Mouse (Mus musculus) left cerebral cortex, postnatal 10 days (tissue): ENCODE results near the gene Slc35d2. TPM values are rescaled to one million over a fixed set of nuclear protein-coding genes. Genes with fewer than 3 reads are reported as not detected.

Source experiments
- DNase-seq, 2 experiments: peaks; one replicate each; pipeline ENCODE4 v3.0.0; 2021 to 2022; ENCODE audit warnings: low spot score in 2 of 2, mixed read lengths in 1 of 2; ENCODE audit errors: extremely low spot score in 1 of 2
- intact Hi-C: fragments of 180-260 bp; cut with DNase I; formaldehyde crosslinking; loops from one replicate; pipeline ENCODE4 v1.15.1; 2025
- total RNA-seq, 2 experiments: library from RNA; stranded (reverse); gene quantifications; 2 replicates each; pipeline ENCODE4 v1.2.3; 2021

Slc35d2 gene
- total RNA-seq, 2 experiments from 2014 or later = 0.81 to 0.91 TPM

DNA sequence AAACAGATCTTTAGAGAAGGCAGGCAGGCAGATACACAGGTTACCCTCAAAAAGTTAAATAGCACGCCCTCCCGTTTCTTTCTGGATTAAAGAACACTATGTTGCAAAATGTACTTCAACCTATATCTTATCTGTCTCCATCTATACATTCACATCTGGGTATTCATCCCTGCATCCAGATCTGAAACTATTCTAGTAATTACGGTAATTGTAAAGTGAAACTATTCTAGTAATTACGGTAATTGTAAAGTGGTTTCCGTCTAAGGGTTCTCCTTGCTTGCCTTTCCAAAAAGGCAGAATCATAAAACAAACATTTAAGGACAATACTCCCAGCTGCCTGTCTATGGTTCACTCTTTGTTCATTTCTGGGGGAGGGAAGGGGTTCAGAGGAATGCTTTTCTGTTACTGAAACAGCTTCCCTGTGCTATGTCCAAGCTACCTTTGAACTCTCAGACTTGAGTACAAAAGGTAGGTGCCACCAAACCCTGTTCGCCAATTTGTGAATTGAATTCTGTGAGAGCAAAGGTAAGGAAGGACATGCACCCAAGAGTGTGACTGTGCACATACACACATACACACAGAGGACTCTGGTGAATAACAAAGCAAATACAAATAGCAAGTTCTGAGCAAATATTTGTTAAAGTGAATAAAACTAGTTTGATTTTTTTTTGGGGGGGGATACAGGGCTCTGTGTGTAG, 5.5 kb downstream of the Slc35d2 start:
- intact Hi-C loops = no loop called here
- no peak for DNase-seq

DNA sequence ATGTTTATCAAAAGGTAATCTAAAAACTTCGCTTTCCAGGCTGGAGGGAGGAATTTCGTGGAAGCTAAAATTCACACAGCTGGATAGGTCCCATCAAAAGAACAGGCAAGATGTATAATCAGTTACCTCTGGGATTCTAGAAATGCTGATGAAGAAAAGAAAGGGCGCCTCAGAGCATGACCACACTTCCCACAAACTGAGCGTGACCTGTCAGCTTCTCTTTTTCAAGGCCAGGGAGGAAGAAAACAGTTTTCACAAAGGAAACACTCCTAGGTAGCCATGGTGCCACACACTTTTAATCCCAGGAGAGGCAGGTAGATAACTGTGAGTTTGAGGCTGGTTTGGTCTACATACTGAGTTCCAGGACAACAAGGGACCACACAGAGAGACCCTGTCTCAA, 8.4 kb downstream of the Slc35d2 start:
- DNase-seq = no peak
- intact Hi-C loops = no loop called here

DNA sequence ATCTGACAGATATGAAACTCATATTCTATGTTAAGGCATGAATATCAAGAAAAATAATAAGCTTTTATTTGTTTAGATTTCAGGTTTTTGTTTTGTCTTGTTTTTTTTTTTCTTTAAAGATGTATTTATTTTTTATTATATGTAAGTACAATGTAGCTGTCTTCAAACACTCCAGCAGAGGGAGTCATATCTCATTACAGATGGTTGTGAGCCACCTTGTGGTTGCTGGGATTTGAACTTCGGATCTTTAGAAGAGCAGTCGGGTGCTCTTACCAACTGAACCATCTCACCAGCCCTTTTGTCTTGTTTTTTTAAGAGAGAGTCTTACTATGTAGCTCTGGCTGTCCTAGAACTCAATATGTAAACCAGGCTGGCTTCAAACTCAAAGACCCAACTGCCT, 11.7 kb downstream of the Slc35d2 start:
- DNase-seq = no peak
- intact Hi-C loops = no loop called here

DNA sequence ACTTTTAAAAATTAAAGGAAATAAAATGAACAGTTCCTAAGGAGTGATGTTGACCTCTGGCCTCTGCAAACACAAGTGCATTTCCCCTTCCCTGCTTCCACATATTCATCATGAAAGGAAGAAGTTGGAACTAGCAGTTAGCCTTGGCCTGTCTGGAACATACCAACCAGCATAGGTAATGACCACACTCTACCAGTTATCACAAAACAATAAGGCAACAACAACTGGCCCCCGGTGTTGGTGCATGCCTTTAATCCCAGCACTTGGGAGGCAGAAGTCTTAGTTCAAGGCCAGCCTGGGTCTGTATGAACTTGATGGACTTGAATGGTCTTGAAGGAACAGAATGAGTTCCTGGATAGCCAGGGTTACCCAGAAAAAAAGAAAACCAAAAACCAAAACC, 18.7 kb downstream of the Slc35d2 start:
- intact Hi-C loops = no loop called here
- no peak for DNase-seq

DNA sequence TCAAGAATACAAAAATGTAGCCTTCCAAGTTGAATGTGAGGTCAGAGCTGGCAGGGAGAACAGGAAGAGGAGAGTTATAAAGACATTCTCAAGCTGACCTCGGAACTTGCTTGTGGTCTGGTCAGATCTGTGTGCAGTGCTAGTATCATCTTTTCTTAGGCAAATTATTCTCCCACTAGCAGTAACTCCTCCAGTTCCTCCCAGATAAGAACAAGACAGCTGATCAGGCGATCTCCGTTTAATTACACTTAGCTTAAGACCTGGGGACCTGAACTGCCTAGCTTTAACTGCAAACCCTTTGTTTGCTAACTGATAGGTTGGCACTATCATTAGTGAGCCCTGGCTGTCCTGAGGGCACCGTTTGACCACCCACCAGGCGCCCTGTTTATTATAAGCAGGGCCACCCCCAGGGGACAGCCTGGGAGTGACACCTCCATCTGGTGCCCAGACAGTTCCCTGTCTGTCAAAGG, 20.8 kb downstream of the Slc35d2 start:
- intact Hi-C loops = loop anchor here (10.0 kb wide), 1 partner anchor 196 kb away; no protein-coding TSS in a partner anchor
- no peak for DNase-seq

DNA sequence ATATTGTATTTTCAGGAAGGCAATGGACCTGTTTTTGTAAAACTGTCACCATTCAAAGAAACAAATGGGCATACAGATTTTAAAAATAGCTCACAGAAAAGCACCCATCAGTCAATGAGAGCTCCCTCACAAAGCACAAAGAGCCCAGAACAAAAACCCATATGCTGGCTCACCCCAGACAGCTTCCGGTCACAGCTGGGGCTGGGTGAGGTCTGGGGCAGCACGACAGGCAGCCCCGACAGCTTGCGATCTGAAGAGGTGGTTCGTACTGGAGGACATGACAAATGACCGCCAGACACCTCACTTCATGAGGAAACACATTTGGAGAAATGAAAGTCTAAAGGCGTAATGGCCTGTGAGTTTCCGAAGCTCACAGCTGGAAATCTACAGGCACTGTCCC, 21.6 kb downstream of the Slc35d2 start:
- intact Hi-C loops = loop anchor here (10.0 kb wide), 1 partner anchor 197 kb away; no protein-coding TSS in a partner anchor
- peak in 1 of 2 experiments; percentile 32 for DNase-seq

DNA sequence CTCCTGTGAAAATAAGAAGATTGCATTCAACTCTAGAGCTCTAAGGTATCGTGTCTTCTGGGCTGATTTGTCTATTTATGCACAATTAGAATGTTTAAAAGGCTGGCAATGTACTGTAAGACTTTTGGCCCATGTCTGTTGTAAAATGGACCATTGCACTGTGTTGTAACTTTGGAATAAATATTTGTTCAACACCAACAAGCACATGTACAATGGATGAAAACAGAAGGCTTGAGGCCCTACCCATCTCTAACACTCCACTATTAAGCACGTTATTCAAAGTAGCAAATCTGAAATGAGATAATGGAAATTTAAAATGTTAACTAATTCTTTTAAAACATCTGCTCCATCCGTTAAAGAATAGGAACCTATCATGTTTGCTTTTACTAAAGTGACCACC, 22.1 kb downstream of the Slc35d2 start:
- no peak for DNase-seq
- intact Hi-C loops = loop anchor here (10.0 kb wide), 1 partner anchor 198 kb away; no protein-coding TSS in a partner anchor

DNA sequence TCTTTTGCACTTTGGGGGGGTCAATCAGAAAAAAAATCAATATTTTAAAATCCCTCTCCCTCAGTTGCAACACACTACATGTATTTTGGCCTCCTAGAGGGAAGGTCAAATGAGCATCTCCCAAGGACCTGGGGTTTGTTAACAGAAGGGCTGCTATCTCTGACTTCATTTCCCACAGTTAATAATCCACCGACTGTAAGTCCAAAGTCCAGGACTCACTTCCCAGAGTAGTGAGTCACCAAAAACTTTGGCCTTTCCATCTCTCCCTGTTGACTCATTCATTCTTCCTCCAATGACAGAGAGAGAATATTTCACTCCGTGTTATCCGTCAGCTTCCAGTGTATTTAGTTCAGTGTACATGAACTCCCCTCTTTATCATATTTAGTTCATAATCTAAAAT, 23.5 kb downstream of the Slc35d2 start:
- DNase-seq = no peak
- intact Hi-C loops = loop anchor here (10.0 kb wide), 1 partner anchor 199 kb away; no protein-coding TSS in a partner anchor

DNA sequence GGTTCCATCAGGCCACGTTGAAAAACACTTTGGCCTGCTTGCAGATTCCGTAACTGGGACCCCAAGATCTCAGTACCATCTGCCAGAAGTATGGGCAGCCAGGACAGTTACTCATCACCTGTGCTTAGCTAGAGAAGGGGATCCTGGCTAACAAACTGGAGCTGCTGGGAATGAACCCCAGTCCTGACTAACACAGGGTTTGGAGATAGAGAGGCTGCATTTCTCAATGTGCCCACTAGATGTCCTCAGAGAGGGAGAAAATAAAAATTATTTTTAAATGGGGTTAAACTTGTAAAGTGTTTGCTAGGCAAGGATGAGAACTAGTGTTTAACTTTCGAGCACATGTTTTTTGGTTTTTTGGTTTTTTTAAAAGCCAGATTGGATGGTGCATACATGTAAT, 29.0 kb downstream of the Slc35d2 start:
- intact Hi-C loops = loop anchor here (10.0 kb wide), 1 partner anchor 205 kb away; no protein-coding TSS in a partner anchor
- peak in 1 of 2 experiments; percentile 16 for DNase-seq

DNA sequence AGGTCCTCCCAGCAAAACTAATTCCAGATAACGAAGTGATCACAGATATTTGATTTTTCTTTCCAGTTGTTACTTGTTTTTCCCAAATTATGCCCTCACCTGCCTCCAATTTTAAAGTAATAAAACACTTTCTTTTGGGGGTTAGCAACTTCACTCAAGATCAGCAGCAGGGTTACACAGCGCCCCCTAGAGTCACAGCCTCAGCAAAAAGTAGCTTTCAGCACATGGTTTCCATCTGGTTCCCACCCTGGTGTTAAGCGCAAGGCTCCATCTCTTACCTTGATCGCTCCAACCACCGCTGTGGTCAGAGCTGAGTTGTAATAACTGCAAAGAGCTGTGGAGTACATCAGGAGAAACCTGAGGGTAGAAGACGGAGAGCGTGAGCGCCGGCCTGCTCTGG, 30.2 kb downstream of the Slc35d2 start:
- intact Hi-C loops = no loop called here
- peak in 1 of 2 experiments; percentile 34 for DNase-seq

DNA sequence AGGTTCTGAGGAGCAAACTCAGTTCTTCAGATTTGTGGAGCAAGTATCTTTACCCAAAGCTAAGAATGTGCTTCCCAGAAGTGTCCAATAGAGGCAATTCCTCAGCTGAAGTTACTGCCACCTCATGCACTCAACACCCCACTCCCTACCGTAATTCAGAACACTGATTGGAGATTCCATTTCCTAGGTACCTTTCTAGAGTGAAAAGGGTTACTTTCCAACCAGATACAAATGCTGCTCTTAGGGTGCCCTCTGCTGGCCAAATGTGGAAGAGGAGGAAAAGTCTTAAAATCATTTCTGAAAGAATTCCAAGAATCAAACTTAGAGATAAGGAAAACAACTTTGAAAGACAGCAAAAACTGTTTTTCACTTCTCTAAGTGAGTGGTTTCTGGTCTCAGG, 35.8 kb downstream of the Slc35d2 start:
- DNase-seq = peak; percentile 63 to 69
- intact Hi-C loops = loop anchor here (2.0 kb wide), 1 partner anchor 43 kb away; no protein-coding TSS in a partner anchor

DNA sequence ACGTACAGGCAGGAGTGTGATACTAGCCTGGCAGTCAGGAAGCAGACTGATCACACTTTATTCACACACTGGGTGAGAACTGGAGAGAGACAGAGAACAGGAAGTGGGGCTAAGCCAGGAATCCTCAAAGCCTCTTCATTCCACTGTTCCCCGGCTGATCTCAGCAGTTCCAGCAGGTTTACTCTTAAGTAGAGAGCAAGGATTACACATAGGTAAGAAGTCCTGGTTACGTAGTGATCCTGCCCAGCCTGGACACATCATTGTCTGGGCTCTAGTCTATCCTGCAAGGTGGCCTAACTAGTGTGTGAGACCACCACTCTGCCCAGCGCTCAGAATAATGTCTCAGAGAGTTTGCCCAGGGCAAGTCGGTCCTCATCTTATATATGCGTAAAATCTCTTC, 36.4 kb downstream of the Slc35d2 start:
- DNase-seq = no peak
- intact Hi-C loops = loop anchor here (2.0 kb wide), 1 partner anchor 42 kb away; no protein-coding TSS in a partner anchor

DNA sequence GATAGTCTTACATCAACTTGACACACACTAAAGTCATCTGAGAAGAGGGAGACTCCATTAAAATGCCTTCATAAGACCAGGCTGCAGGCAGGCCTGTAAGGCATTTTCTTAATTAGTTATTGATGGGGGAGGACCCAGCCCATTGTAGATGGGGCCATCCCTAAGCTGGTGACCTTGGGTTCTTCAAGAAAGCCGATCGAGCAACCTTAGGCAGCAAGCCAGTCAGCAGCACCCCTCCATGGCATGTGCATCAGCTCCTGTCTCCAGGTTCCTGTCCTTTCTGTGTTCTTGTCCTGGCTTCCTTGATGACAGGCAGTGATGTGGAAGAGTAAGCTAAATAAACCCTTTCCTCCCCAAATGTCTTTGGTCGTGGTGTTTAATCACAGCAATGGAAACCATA, 37.0 kb downstream of the Slc35d2 start:
- intact Hi-C loops = loop anchor here (2.0 kb wide), 1 partner anchor 41 kb away; no protein-coding TSS in a partner anchor
- no peak for DNase-seq

DNA sequence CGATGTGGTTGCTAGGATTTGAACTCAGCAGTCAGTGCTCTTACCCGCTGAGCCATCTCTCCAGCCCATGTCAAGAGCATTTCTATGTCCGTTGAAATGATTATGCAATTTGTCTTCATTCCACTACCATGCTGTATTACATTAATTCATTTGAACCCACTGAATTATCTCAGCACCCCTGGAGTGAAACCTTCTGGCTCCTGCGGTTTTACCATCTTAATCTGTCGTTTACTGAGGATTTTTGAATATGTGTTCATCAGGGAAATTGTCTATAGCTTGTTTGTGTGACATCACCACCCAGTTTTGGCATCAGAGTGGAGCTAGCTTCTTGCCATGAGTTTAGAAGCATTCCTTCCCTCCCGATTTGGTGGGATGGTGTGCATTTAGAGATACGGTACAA, 38.2 kb downstream of the Slc35d2 start:
- intact Hi-C loops = no loop called here
- no peak for DNase-seq

DNA sequence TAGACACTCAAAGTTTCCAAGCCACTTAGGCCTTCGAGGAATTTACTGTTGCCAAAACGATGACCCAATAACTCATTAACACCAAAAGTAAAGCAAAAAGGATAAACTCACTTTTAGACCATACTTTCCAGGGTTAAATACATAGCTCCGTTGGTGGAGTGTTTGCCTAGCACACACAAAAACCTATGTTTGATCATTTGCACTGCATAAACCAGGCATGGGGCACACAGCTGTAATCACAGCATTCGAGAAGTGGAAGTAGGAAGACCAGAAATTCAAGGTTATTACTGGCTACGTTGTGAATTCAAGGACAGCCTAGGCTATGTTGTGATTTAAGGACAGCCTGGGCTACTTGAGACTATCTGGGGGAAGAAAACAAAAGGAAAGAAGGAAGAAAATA, 38.9 kb downstream of the Slc35d2 start:
- DNase-seq = no peak
- intact Hi-C loops = no loop called here

DNA sequence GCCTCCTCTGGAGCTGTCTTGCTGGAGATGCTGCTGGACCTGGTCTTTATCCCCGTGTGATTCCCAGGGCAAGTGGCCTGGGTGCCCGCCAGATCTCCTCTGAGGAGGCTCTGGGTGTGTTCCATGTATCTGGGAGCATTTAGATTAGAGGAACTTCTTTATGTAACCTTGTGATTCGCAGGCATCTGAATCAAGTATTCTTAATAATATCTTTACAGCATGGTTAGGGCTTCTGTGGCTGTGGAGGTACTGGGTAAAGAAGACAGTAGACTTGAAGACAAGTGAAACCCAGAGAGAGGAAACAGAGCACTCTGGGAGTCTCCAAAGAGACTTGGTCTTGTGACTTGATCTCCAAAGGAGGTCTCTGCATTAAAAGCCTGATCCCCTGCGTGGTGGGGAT, 40.0 kb downstream of the Slc35d2 start, which contains the start of gene Hsd17b3:
Gene Hsd17b3 (minus strand): TSS at position 101 of the 400 bp plus-strand sequence.
- DNase-seq = no peak
- intact Hi-C loops = no loop called here

DNA sequence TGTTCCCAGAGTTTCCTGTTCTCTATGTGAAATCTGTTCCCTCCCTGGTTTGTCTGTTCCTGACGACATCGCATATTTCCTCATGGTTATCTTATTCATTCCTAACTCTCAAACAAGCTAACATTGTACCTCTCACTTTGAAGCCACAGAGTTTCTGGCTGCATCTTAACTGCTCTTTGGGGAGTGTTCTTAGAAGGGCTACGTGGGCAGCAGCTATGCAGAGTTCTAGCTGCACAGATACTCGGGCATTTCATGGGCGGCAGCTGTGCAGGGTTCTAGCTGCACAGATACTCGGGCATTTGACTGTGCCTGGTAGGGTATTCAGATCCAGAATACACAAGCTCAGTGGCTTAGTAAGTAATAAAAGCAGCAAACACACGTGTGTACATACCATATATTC, 41.1 kb downstream of the Slc35d2 start:
- intact Hi-C loops = no loop called here
- DNase-seq = no peak

DNA sequence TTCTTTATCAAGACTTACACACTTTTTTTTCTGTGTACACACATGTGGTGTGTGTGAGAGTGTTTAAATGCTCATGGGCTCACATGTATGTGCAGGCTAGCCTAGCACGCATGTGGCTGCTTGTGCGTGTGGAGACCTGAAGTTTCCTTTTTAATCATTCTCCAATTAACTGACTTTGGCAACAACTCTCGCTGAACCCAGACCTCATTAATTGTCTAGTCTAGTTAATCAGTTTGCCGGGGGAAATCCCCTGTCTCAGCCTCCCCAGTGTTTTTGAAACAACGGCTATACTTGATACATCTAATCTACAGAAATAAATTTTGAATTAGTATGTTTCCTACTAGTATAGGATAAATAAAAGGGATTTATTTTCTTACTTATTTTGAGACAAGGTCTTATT, 43.1 kb downstream of the Slc35d2 start:
- intact Hi-C loops = no loop called here

DNA sequence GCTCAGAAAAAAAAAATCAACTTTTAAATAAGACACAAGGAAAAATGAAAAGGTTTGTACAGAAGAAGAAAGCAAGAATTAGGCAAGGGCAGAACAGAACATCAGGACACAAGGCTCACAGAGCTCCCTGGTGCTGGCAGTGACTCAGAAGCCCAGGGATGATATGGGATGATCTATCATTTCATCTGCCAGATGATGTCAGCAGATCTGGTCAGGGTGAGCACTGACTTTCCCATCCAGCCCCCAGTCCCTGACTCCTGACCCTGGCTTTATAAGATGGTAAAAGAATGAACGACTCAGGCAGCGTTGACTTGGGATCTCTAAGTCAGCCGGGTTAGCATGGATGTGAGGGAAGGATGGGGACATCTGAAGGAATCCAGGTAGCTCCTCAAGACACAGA, 45.8 kb downstream of the Slc35d2 start:
- intact Hi-C loops = no loop called here
- no peak for DNase-seq

More for the DNA sequence above, 43.1 kb downstream of the Slc35d2 start:
- no peak for DNase-seq
